Mouse (Mus musculus) spleen, adult 2 months (tissue): ENCODE measurements around the gene Prss54.

Experiments
- CTCF ChIP-seq: fragments of 200-500 bp; IDR thresholded peaks from 2 replicates; pipeline ENCODE4 v1.5.1; 2011; ENCODE audit warnings: mild to moderate bottlenecking, inconsistent platforms; ENCODE audit not compliant: insufficient read depth, insufficient read length, insufficient replicate concordance; ENCODE audit errors: extremely low read depth
- POLR2A ChIP-seq: fragments of 200-500 bp; IDR thresholded peaks from 2 replicates; pipeline ENCODE4 v1.6.1; 2011; ENCODE audit warnings: low read depth, low read length, inconsistent platforms

DNA sequence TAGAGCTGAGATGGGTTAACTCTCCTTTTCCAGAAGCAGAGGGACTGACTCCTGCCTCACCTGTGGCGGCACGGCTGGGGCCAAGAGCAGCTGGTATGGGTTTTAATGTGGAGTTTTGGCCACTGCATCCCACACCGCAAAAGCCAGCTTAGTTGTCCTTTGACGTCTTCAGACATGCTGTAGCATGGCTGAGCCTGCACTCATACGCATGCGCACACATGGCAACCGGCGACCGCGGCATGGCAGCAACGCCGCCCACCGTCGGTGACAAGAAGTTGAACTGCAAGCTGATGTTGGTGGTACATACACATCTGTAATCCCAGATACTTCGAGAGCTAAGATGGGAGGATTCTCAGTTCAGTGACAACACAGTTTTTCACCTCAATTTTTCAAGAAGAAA, 25.2 kb upstream of the Prss54 start:
- no peak for TF ChIP-seq CTCF
- no peak for TF ChIP-seq POLR2A
